Comparison of ENCODE assay signal across 8 mouse cellular contexts in genomic region chr5:121704512-121705248, GRCm38 (mm10). TPM values are rescaled to one million over a fixed set of nuclear protein-coding genes. Genes with fewer than 3 reads are reported as not detected.
DNase-seq lines count a peak whose midpoint lies in the region; ATAC-seq and TF ChIP-seq lines count a peak whose summit lies in the region.

No protein-coding gene starts in this region.

- ATAC-seq in lung, embryonic 15.5 days (ENCODE audit: borderline replicate concordance, extremely low read depth, low FRiP score, low TSS enrichment): peak; percentile 49; the same call in 1 of the 2 replicates

- 0 out of 2 replicates have a peak overlapping the region, but pooled peaks have one; percentile 5 for H3K9ac ChIP-seq in lung, embryonic 15.5 days

- DNase-seq in lung, postnatal 14 days: no peak
- DNase-seq in forebrain, embryonic 10.5 days (ENCODE audit: extremely low spot score, low spot score): no peak
- DNase-seq in limb, embryonic 10.5 days (ENCODE audit: low spot score): no peak
- DNase-seq in retina, embryonic 14.5 days (ENCODE audit: low spot score): peak; percentile 35
- no peak for DNase-seq in frontal cortex, postnatal 25 days (ENCODE audit: low spot score in 2 of 2)
- DNase-seq in thymus, adult 2 months: no peak
- DNase-seq in layer of hippocampus, postnatal 14 days (ENCODE audit: low spot score in 2 of 2): no peak

- TF ChIP-seq POLR2A in thymus, adult 2 months (IDR thresholded peaks at IDR 0.05; ENCODE audit: control insufficient read depth, extremely low read depth, insufficient read depth, low read length, poor library complexity): no peak

- peaks cover 8% of the 10 kb centered on the region for H3K4me1 ChIP-seq in lung, embryonic 15.5 days
- peaks cover 18% of the 10 kb centered on the region for H3K4me1 ChIP-seq in forebrain, embryonic 10.5 days
- H3K4me1 ChIP-seq in limb, embryonic 10.5 days: peaks cover 11% of the 10 kb centered on the region
- H3K4me1 ChIP-seq in thymus, adult 2 months (replicated peaks; ENCODE audit: control insufficient read depth, insufficient read depth, low read length): no peaks in the 10 kb centered on the region

- H3K9me3 ChIP-seq in lung, embryonic 15.5 days: no peaks in the 10 kb centered on the region
- no peaks in the 10 kb centered on the region for H3K9me3 ChIP-seq in forebrain, embryonic 10.5 days
- no peaks in the 10 kb centered on the region for H3K9me3 ChIP-seq in limb, embryonic 10.5 days (replicated peaks)

- no peaks in the 10 kb centered on the region for H3K27me3 ChIP-seq in lung, embryonic 15.5 days
- no peaks in the 10 kb centered on the region for H3K27me3 ChIP-seq in forebrain, embryonic 10.5 days (ENCODE audit: poor library complexity, severe bottlenecking)
- H3K27me3 ChIP-seq in limb, embryonic 10.5 days (ENCODE audit: low read depth, poor library complexity, severe bottlenecking): no peaks in the 10 kb centered on the region
- no peaks in the 10 kb centered on the region for H3K27me3 ChIP-seq in thymus, adult 2 months (ENCODE audit: control insufficient read depth, insufficient read depth, low read length)

- H3K36me3 ChIP-seq in lung, embryonic 15.5 days: no peaks in the 10 kb centered on the region
- H3K36me3 ChIP-seq in forebrain, embryonic 10.5 days (replicated peaks): no peaks in the 10 kb centered on the region
- H3K36me3 ChIP-seq in limb, embryonic 10.5 days: no peaks in the 10 kb centered on the region
- no peaks in the 10 kb centered on the region for H3K36me3 ChIP-seq in thymus, adult 2 months (ENCODE audit: control insufficient read depth, insufficient read depth, low read length)

- no peak overlapping the region for H3K27ac ChIP-seq in lung, embryonic 15.5 days
- H3K27ac ChIP-seq in forebrain, embryonic 10.5 days: no peak overlapping the region
- no peak overlapping the region for H3K27ac ChIP-seq in limb, embryonic 10.5 days
- no peak overlapping the region for H3K27ac ChIP-seq in thymus, adult 2 months (ENCODE audit: control insufficient read depth, insufficient read depth, low read length)

- WGBS in lung, embryonic 15.5 days: 6% methylated on average over 20 of the region's 20 CpGs
- 11% methylated on average over 20 of the region's 20 CpGs for WGBS in forebrain, embryonic 10.5 days
- WGBS in limb, embryonic 10.5 days: 11% methylated on average over 20 of the region's 20 CpGs
- WGBS in thymus, adult 2 months: 56% methylated on average over 20 of the region's 20 CpGs

- TF ChIP-seq CTCF in thymus, adult 2 months (IDR thresholded peaks at IDR 0.05; ENCODE audit: borderline replicate concordance, control insufficient read depth, extremely low read depth, insufficient read depth, low read length, poor library complexity): no peak

- H3K4me2 ChIP-seq in lung, embryonic 15.5 days: peak overlapping the region; percentile 52

- peak overlapping the region; percentile 11; the same call in 1 of the 2 replicates for H3K4me3 ChIP-seq in lung, embryonic 15.5 days
- peak overlapping the region; percentile 43 for H3K4me3 ChIP-seq in forebrain, embryonic 10.5 days
- H3K4me3 ChIP-seq in limb, embryonic 10.5 days: peak overlapping the region; percentile 38
- no peak overlapping the region for H3K4me3 ChIP-seq in thymus, adult 2 months (ENCODE audit: control insufficient read depth, insufficient read depth, low read length)

RNA-seq across cellular contexts. Expression of gene Atxn2, which starts 6.5 kb away (rescaled TPM):
- 54.2 and 60.8 TPM in 2 replicates for polyA plus RNA-seq in lung, embryonic 15.5 days (2015; fragmentation: Nextera tagmentation; extraction: Ambion mirVana)
- 41.0 and 41.1 TPM in 2 replicates for polyA plus RNA-seq in forebrain, embryonic 10.5 days (2016; fragmentation: Nextera tagmentation; extraction: Ambion mirVana)
- polyA plus RNA-seq in limb, embryonic 10.5 days (2016; fragmentation: Nextera tagmentation; extraction: Ambion mirVana): 40.2 and 52.6 TPM in 2 replicates
- polyA plus RNA-seq in thymus, adult 2 months (2012; rRNA removed): 205 and 216 TPM in 2 replicates
- 100 to 1,000 TPM; 220 to 237 TPM for total RNA-seq in layer of hippocampus, postnatal 14 days (2021)

RNA-seq across cellular contexts. Expression of gene Brap, which starts 44.3 kb away (rescaled TPM):
- 38.4 and 41.4 TPM in 2 replicates for polyA plus RNA-seq in lung, embryonic 15.5 days (2015; fragmentation: Nextera tagmentation; extraction: Ambion mirVana)
- polyA plus RNA-seq in forebrain, embryonic 10.5 days (2016; fragmentation: Nextera tagmentation; extraction: Ambion mirVana): 33.9 and 39.7 TPM in 2 replicates
- polyA plus RNA-seq in limb, embryonic 10.5 days (2016; fragmentation: Nextera tagmentation; extraction: Ambion mirVana): 38.8 and 45.7 TPM in 2 replicates
- polyA plus RNA-seq in thymus, adult 2 months (2012; rRNA removed): 38.7 and 46.9 TPM in 2 replicates
- total RNA-seq in layer of hippocampus, postnatal 14 days (2021): 10 to 100 TPM; 60.3 to 65.6 TPM

RNA-seq across cellular contexts. Expression of gene Acad10, which starts 44.4 kb away (rescaled TPM):
- 2.8 and 3.0 TPM in 2 replicates for polyA plus RNA-seq in lung, embryonic 15.5 days (2015; fragmentation: Nextera tagmentation; extraction: Ambion mirVana)
- polyA plus RNA-seq in forebrain, embryonic 10.5 days (2016; fragmentation: Nextera tagmentation; extraction: Ambion mirVana): 2.0 TPM in 2 replicates
- 1.4 and 2.0 TPM in 2 replicates for polyA plus RNA-seq in limb, embryonic 10.5 days (2016; fragmentation: Nextera tagmentation; extraction: Ambion mirVana)
- polyA plus RNA-seq in thymus, adult 2 months (2012; rRNA removed): 7.2 and 8.2 TPM in 2 replicates
- 1 to 10 TPM; 3.3 to 3.5 TPM for total RNA-seq in layer of hippocampus, postnatal 14 days (2021)
